Mouse (Mus musculus): Measurements from ENCODE around the gene Rdh1. TPM values are rescaled to one million over a fixed set of nuclear protein-coding genes. Genes with fewer than 3 reads are reported as not detected.

Gene Rdh1
- total and polyA plus RNA-seq, 3 experiments = 0.04 to 0.05 TPM; not detected in 1

DNA sequence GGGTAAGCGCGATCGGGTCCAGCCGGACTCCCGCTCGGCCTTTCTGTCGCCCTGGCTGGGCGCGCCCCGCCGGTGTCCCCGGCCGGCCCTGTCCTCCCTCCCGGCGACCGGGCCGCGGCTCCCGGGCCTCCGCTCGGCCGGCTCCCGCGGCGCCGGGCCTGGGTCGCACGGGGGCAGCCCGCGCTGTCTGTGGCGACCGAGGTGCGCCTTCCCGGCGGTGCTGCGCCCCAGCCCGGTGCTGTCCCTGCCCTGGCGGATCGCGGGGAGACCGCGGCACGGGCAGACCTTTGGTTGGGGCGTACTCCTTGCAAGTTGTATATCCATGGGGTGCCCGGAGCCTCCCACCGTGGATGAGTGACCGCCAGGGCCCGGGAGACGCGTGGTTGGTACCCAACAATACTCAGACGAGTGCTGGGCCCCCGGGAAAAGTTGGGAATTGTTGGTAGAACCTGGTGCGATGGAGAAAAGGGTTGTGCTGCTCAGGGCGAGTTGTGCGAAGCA, 19.8 kb upstream of the Rdh1 start:
- WGBS = under 1% methylated on average over 55 of the region's 55 CpGs
- H3K27ac ChIP-seq = peak overlapping the region; percentile 77
- DNase-seq = no peak
- H3K4me3 ChIP-seq = peak overlapping the region; percentile 77
- H3K27me3 ChIP-seq (ENCODE audit: control insufficient read depth, insufficient read depth, low read length) = no peaks in the 10 kb centered on the region
- no peak for TF ChIP-seq EP300 (IDR thresholded peaks at IDR 0.05; ENCODE audit: insufficient read depth, low read depth, low read length)
- TF ChIP-seq POLR2A (IDR thresholded peaks at IDR 0.05; ENCODE audit: insufficient read depth, low read depth, low read length) = no peak
- TF ChIP-seq CTCF (IDR thresholded peaks at IDR 0.05) = no peak
- peak overlapping the region; percentile 100 for H3K9ac ChIP-seq (ENCODE audit: low read depth, low read length)
- H3K79me2 ChIP-seq (replicated peaks; ENCODE audit: control insufficient read depth, insufficient read depth, low read length) = peaks cover 4% of the 10 kb centered on the region; the same call in 1 of the 2 replicates
- intact Hi-C loops (cut with DNase I) = loop anchor here (5.0 to 10.0 kb wide), 5 partner anchors 62 to 268 kb away; partner anchors contain the start of genes Hsd17b6, Lrp1 and Stat6
- peaks cover 1% of the 10 kb centered on the region; the same call in 1 of the 2 replicates for H3K4me1 ChIP-seq (ENCODE audit: control insufficient read depth, insufficient read depth, low read length)
- no peaks in the 10 kb centered on the region for H3K36me3 ChIP-seq (ENCODE audit: control insufficient read depth, insufficient read depth, low read length)

DNA sequence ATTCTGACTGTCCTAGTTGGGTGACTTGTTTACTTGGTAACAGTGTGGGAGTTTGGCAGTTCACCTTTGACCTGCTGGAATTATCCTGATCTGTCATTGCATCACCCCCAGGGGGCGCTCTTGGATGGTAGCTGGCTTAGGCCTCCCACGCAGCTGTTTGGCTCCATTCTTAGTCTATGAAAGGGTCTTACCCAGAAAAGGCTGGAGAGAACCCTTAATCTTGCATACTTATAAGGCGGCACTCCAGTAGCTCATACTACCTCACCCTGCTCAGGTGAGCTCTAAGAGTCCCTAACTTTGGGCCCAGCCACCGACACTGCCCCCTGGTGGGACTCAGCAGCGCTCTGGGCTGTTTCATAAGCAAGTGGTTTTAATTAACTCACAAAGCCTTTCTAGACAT, 14.9 kb upstream of the Rdh1 start:
- 64% methylated on average over 5 of the region's 5 CpGs for whole genome bisulfite sequencing
- Histone ChIP-seq H3K27me3 (ENCODE audit: control insufficient read depth, insufficient read depth, low read length) (no peaks in the 10 kb centered on the region), H3K9ac (ENCODE audit: low read depth, low read length) (no peak overlapping the region), H3K4me3 (no peak overlapping the region), H3K79me2 (replicated peaks; ENCODE audit: control insufficient read depth, insufficient read depth, low read length) (peaks cover 4% of the 10 kb centered on the region; the same call in 1 of the 2 replicates), H3K27ac (no peak overlapping the region), H3K4me1 (ENCODE audit: control insufficient read depth, insufficient read depth, low read length) (no peaks in the 10 kb centered on the region; the same call in 1 of the 2 replicates), H3K36me3 (ENCODE audit: control insufficient read depth, insufficient read depth, low read length) (no peaks in the 10 kb centered on the region)
- intact Hi-C loops (cut with DNase I) = no loop called here
- DNase-seq = peak; percentile 30 to 62
- TF ChIP-seq EP300 (IDR thresholded peaks at IDR 0.05; ENCODE audit: insufficient read depth, low read depth, low read length) (0 out of 2 replicates have a peak, but pooled peaks have one; percentile 12), POLR2A (IDR thresholded peaks at IDR 0.05; ENCODE audit: insufficient read depth, low read depth, low read length) (no peak), CTCF (IDR thresholded peaks at IDR 0.05) (peak; percentile 77)

DNA sequence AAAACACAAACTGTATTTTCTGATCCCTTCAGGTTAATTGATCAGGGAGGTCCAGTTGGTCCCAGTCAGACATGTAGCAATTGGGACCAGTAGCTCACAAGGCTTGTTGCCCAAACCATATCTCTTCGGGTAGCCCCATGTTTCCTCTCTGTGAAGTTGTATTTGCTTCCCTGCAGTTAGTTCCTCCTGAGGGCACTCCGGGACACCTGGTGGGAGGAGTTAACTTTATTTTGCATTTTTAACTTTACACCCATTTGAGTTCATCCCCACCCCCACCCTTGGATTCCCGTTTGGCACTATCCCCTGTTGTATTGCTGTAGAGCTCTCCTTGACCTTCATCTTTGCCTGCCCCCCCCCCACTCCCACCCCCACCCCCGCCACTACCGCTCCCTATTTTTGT, 13.6 kb upstream of the Rdh1 start:
- no peak overlapping the region for H3K9ac ChIP-seq (ENCODE audit: low read depth, low read length)
- H3K27me3 ChIP-seq (ENCODE audit: control insufficient read depth, insufficient read depth, low read length) = no peaks in the 10 kb centered on the region
- H3K79me2 ChIP-seq (replicated peaks; ENCODE audit: control insufficient read depth, insufficient read depth, low read length) = peaks cover 4% of the 10 kb centered on the region; the same call in 1 of the 2 replicates
- 48% methylated on average over 5 of the region's 5 CpGs for WGBS
- H3K36me3 ChIP-seq (ENCODE audit: control insufficient read depth, insufficient read depth, low read length) = no peaks in the 10 kb centered on the region
- TF ChIP-seq EP300 (IDR thresholded peaks at IDR 0.05; ENCODE audit: insufficient read depth, low read depth, low read length) (no peak), CTCF (IDR thresholded peaks at IDR 0.05) (no peak), POLR2A (IDR thresholded peaks at IDR 0.05; ENCODE audit: insufficient read depth, low read depth, low read length) (no peak)
- H3K4me3 ChIP-seq = no peak overlapping the region
- DNase-seq = no peak
- no peaks in the 10 kb centered on the region; the same call in 1 of the 2 replicates for H3K4me1 ChIP-seq (ENCODE audit: control insufficient read depth, insufficient read depth, low read length)
- no peak overlapping the region for H3K27ac ChIP-seq
- intact Hi-C loops (cut with DNase I) = no loop called here

- H3K27ac ChIP-seq = no peak overlapping the region
- no peaks in the 10 kb centered on the region for H3K36me3 ChIP-seq (ENCODE audit: control insufficient read depth, insufficient read depth, low read length)
- H3K27me3 ChIP-seq (ENCODE audit: control insufficient read depth, insufficient read depth, low read length) = no peaks in the 10 kb centered on the region
- no peak overlapping the region for H3K9ac ChIP-seq (ENCODE audit: low read depth, low read length)
- no peaks in the 10 kb centered on the region; the same call in 1 of the 2 replicates for H3K4me1 ChIP-seq (ENCODE audit: control insufficient read depth, insufficient read depth, low read length)
- intact Hi-C loops (cut with DNase I) = no loop called here
- TF ChIP-seq CTCF (IDR thresholded peaks at IDR 0.05) (no peak), EP300 (IDR thresholded peaks at IDR 0.05; ENCODE audit: insufficient read depth, low read depth, low read length) (no peak), POLR2A (IDR thresholded peaks at IDR 0.05; ENCODE audit: insufficient read depth, low read depth, low read length) (no peak)
- H3K4me3 ChIP-seq = no peak overlapping the region
- DNase-seq = no peak
- WGBS = 78% methylated on average over 8 of the region's 8 CpGs
- H3K79me2 ChIP-seq (replicated peaks; ENCODE audit: control insufficient read depth, insufficient read depth, low read length) = peaks cover 4% of the 10 kb centered on the region; the same call in 1 of the 2 replicates
These were observed 12.3 kb upstream of the Rdh1 start for GRCm38 (mm10) chr10:127747254-127747653.

DNA sequence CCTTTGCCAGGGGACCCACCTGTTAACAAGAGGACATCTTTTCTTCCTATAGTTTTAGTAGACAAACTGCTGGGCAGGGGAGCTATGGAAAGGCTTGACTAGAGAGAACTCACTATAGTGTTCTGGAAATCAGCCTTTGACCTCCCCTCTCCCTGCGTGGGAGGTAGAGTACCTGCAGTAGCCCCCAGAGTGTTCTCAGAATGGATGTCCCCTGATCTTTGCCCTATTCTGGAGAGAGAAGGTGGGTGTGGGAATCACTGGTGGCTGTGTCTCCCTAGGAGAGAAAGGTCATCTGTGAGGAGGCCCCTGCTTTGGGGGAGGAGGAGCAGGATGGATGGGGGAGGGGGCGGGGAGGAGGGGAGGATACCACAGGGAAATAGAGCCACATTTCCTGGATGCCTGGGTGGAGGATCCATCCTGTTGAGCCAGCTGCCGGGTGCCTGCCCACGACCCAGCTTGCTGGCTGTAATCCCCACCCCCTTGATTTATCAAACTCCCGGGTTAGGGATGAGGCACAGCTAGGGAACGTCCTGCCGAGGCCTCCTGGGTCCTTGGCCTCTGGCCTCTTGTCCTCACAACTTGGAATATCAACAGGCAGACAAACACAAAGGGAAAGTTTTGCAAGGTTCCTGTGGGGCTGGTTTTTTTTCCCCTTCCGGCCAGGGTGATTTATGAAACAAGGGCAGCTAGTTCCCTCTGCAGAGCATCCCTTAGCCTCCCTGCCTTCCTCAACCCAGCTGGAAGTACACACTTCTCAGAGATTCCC, 10.5 kb upstream of the Rdh1 start:
- no peaks in the 10 kb centered on the region for H3K27me3 ChIP-seq (ENCODE audit: control insufficient read depth, insufficient read depth, low read length)
- peak overlapping the region; percentile 54 for H3K4me3 ChIP-seq
- H3K79me2 ChIP-seq (replicated peaks; ENCODE audit: control insufficient read depth, insufficient read depth, low read length) = peaks cover under 1% of the 10 kb centered on the region; the same call in 1 of the 2 replicates
- H3K36me3 ChIP-seq (ENCODE audit: control insufficient read depth, insufficient read depth, low read length) = no peaks in the 10 kb centered on the region
- H3K27ac ChIP-seq = peak overlapping the region; percentile 48
- H3K9ac ChIP-seq (ENCODE audit: low read depth, low read length) = no peak overlapping the region
- intact Hi-C loops (cut with DNase I) = no loop called here
- H3K4me1 ChIP-seq (ENCODE audit: control insufficient read depth, insufficient read depth, low read length) = peaks cover 2% of the 10 kb centered on the region; the same call in 1 of the 2 replicates
- 0 out of 2 replicates have a peak, but pooled peaks have one; percentile 13 for TF ChIP-seq EP300 (IDR thresholded peaks at IDR 0.05; ENCODE audit: insufficient read depth, low read depth, low read length)
- no peak for TF ChIP-seq CTCF (IDR thresholded peaks at IDR 0.05)
- TF ChIP-seq POLR2A (IDR thresholded peaks at IDR 0.05; ENCODE audit: insufficient read depth, low read depth, low read length) = 0 out of 2 replicates have a peak, but pooled peaks have one; percentile 29
- 12% methylated on average over 8 of the region's 8 CpGs for WGBS
- peak; percentile 57 to 62 for DNase-seq

All from heart, adult 2 months (tissue).